Mouse (Mus musculus): ENCODE results near the gene Prkg1.
"Not testable (repeated sequence)": the region's sequence is repeated elsewhere in the genome, so short reads cannot be mapped to it uniquely, and the experiment has no call there.

The Prkg1 gene

DNA sequence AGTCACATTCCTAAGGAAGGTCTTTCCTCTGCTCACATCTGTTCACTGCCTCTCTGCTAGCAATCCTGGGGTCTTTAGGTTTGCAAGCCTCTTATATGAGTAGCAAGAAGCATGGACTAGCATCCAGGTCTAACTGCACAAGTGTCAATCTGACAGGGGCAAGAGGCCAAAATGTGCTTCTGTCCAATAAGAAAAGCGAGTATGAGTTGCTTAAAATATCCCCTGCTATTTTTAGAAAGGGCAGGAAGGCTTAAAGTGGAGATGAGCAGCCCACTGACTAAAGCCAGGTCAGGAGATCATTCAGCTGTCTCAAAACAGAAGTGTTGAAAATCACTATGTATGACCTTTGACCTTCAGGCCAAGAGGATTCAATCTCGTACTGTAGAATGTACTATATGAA is 1139.4 kb downstream of the Prkg1 start:
- no peak for DNase-seq (ENCODE audit: low read depth, low spot score)

DNA sequence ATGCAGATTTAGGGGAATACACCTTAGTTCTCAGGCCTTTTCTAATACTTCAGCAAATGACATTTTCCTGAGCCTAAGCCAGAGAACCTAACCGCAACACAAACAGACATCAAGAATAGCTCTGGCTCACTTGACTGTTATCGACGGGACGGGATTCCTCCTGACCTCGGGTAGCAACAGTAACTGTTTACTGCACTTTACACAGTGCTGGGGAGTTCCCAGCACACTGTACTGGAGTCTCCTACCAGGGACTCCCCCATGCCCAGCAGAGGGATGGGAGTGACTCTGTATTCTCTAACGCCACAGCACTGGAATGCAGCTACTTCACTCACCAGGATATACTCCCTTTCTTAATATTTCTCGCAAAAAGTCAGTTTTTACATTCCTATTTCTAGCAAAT is 1141.2 kb downstream of the Prkg1 start:
- no peak for DNase-seq (ENCODE audit: low read depth, low spot score)

DNA sequence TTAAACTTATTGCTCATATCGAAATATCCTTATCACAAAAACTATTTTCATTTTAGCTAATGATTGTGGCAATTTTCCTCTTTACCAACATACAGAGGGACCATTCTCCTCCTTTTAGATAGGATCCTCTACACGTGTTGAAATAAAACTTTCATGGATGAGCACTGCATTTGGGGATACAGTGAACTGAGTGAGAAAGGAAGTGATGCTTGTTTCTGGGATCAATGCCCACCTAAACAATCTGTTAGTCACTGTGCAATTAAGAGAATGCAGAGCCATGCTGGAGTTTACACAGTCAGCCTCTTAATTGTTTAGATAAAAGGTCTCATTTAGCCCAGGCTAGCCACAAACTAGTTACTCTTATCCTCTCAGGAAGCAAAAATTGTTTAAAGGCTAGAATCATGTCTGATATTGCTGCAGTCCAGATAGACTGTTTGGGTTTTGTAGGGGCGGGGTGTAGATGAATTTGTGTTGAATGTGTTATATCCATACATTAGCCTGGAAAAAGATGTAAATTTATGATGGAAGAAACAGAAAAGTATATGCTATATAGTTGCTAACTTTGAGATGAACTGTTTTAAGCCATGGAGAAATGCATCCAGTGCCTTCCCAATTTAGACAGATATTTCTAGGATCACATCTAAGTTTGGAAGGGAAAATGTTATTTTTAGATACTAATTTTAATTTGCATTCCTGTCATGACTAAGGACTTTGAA is 1151.5 kb downstream of the Prkg1 start:
- DNase-seq (ENCODE audit: low read depth, low spot score) = no peak

DNA sequence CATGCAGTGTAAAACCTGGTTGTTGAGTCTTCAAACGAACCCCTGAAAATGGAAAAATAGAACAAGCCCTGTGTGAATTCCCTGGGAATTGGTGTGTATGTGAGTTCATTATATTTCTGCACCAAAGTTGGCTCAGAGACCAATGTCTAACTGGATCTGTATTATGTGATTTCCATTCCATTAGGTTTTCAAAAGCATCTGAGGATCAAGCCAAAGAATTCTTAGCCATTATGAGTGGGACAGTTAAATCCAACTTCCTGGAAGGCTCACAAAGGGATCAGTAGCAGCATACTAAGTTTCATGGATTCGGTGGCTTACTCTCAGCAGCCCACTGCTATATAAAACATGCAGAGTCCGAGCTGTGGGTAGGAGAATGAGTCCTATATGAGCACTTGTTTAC is 1178.5 kb downstream of the Prkg1 start:
- DNase-seq (ENCODE audit: low read depth, low spot score) = no peak

DNA sequence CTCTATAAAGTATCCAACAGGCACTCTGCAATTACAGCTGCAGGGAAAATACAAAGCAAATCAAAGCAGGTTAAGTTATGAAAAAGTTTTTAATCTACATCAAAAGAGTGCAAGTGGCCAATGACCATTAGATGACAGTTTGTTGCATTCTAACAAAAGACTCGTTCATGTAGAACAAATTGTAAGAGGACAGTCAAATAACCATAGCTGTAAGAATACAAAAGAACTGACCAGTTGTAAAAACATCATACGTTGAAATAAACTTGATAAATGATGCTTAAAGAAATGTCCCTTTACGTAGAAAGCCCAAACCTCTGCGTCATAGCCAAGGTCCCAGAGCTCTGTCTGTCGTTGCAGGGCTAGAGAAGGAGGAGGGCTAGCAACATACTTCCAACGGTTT is 1200.3 kb downstream of the Prkg1 start:
- DNase-seq (ENCODE audit: low read depth, low spot score) = no peak

DNA sequence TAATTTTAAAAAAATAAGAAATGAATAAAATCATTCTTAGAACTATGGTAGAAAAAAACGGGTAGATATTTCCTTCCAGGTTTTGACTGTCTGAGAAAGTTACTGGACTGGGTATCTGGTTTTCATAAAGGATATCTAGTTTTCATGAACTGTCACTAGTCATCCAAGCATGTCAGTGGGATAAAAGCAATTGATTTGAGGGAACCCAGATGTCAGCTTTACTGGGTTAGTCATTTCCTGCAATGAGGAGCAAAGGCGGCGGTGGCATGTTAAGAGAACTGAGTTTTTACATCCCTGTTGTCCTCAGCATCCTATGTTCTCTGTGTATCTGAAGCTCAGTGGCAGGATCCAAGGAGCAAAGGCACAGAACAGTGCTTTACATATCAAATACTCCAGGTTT is 1201.0 kb downstream of the Prkg1 start:
- no peak for DNase-seq (ENCODE audit: low read depth, low spot score)

DNA sequence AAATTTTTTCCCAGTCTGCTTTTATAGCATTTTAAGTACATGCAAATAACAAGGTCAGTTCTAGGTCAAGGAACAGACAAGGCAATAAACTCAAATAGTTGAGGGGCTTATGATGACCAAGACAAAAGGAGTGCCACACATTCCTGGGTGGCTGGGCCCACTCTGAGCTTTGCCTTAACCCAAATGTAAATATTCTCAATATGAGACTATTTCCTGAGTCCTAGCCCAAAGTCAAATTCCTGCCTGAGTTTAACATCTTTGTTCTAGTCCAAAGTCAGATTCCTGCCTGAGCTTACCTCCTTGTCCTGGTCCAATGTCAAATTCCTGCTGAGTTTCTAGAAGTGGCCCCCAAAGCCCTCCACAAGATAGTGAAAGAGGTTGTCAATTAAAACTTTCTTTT is 1206.8 kb downstream of the Prkg1 start:
- DNase-seq (ENCODE audit: low read depth, low spot score) = no peak

DNA sequence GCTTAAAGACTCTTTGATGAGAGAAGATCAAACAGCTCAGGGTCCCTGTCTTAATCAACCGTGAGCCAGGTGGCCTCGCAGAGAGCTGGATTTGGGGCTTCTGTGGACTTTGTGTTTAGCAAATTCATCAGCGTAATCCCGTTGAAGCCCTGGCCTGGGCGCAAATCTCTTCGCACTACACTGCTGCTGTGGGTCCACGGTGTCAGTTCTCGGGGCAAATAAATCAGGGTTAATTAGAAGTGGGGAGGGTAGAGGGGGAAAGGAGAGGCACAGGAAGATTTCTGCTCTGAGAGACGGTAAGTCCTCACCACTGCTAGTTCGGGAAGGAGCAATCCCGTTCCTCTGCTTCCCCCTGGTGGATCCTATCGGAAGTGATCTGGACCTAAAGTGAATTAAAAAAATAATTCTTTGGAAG is 1210.4 kb downstream of the Prkg1 start:
- DNase-seq (ENCODE audit: low read depth, low spot score) = peak; percentile 46

DNA sequence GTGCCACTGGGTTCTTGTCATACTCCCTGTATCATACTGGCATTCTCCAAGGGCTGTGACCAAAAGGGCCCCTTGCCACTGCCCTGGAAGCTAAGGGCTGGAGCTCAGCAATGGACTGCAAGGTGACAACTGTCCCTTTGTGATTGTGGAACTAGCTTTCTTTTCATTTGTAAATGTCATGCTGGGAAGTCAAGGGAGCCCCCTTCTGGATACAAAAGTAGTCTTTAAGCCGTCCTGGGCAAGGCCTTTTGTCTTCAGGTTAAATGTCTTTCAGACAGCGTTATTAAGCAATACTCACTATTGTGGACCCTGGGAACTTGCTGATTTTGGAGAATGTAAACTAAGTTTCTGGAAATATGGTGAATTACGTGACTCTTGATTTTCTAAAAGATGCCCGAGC is 1211.1 kb downstream of the Prkg1 start:
- DNase-seq (ENCODE audit: low read depth, low spot score) = no peak

DNA sequence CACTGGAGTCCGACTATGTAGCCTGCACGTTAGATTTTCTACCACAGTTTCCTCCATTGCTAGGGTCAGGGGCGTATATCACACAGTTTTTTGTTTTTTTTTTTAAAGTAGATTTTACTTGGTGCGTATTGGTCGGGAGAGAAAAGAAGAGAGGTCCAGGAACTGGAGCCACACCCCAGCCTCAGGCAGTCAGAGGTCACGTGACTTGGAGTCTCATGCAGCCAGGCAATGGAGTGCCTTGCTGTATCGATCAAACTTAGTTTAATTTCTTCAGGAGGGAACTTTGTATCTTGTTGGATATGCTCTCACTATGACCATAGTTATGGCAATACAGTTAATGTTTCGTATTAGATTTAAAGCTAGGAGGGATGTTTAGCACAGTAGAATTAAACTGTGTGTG is 1212.6 kb downstream of the Prkg1 start:
- DNase-seq (ENCODE audit: low read depth, low spot score) = no peak

DNA sequence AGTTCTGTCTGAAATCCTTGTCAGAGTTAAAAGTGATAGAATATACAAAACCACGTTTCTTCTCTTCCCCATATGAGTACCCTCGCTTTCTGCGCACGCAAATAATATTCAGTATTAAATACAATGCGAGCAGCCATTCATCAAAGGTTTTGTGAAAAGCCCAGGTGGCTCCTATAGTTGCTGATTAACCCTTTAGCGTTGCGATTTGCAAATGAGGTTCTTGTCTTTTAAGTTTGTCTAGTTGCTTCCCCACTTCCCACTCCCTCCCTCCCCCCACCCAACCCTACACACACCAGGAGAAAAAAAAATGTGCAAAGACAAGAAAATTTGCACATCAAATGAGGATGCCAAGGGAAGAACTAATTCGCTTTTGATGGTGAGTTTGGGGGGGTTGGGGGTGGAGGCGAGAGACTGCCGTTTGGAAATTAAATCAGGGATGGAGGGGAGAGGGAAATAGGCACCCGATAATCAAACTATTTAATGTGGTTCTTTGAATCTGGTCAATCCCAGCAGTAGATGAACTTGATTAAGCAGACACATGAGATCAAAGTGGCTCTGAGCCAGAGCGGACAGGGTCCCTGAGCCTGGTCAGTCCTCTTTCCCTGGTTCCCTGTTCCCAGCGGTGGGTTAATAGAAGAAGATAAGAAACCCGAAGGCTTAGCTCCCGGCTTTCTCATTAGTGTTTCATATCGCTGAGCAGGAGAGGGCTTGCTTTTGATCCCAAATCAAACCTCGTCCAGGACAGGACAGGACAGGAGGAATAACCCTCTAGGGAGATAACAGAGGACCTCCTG is 1214.8 kb downstream of the Prkg1 start:
- DNase-seq (ENCODE audit: low read depth, low spot score) = no peak

DNA sequence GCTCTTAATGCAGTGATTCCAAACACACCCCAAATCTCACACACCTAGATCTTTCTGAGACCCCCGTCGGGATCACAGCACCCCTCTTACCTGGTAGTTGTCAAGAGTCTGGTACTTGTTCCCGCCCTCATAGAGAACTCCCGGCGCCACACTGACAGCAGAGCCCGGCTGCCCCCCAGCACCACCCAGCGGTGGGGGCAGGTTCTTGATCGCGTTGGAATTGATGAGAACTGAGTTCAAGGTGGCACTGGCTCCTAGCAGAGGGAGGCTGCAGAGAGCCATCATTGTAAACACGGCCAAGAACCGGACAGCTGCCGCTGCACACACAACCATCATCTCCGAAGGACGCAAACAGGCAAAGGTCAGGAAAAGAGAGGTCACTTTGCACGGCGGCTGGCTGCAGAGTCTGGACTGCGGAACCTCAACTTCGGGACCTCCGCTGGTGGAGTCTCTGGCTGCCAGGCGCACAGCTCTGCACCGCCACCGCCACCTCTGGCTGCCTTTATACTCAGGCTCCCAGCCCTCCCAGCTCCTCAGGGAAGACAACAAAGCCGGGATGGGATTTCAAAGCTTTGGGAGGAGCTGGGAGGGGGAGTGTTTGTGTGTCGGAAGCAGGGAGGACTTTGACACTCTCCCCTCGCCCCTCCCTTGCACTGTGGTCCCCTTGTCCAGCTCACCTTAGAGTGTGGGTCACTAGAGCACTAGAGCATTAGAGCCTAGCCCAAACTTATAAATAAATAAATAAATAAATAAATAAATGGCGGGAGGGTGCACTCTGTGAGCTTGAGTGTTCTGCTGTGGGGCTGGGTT is 1215.6 kb downstream of the Prkg1 start, which contains the start of gene Dkk1:
Gene Dkk1, minus strand, starts transcription at position 622 of the 810 bp plus-strand sequence.
- DNase-seq (ENCODE audit: low read depth, low spot score) = no peak

DNA sequence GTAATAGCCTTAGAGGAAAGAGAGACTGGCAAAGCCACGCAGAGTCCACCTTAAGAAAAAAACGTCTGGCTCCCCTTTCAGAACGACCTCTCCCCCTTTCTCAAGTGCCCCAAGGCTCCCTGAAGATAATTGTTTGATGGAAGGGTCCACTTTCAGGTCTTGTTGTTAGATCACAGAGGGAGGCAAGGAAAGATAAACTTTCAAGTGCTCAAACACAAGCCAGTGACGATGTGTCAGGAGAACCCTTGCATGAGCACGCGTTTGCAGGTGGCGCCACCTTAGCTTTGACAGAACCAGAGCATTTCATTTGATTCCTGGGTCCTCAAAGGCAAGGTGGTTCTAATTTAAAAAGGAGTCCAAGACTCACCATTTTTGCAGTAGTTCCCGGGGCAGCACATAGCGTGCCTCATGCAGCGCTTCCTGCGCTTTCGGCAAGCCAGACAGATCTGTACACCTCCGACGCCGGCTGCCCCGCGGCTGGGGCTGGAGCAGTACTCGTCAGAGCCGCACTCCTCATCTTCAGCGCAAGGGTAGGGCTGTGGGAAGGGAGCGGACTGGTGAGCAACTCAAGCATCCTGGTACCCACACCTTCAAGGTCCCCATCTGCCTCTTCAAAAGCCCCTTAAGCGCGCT is 1216.3 kb downstream of the Prkg1 start:
- no peak for DNase-seq (ENCODE audit: low read depth, low spot score)

DNA sequence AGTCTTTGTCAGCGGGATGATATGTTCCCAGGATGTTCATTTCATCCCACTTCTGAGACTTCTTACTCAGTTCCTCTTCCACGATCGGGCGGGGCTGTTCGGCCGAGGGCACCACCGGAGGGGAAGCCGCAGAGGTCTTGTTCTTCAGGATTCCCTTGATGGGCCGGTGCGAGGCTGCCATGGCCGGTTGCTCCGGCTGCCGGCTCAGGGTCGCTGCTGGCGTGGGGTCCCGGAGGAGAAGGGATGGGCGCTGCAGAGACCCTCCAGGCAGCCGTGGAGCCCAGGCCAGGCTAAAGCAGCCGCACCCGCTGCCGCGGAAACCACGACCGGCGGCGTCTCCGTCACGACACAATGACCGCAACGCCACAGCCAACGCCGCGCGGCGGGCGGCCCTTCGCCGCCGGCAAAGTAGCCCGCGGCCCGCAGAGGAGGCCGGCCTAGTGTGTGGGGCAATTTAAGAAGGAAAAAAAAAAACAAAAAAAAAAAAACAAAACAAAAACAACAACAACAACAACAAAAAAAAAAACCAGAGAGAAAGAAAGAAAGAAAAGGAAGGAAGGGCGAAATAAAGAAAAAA is 1225.4 kb downstream of the Prkg1 start:
- DNase-seq (ENCODE audit: low read depth, low spot score) = not testable (repeated sequence)

DNA sequence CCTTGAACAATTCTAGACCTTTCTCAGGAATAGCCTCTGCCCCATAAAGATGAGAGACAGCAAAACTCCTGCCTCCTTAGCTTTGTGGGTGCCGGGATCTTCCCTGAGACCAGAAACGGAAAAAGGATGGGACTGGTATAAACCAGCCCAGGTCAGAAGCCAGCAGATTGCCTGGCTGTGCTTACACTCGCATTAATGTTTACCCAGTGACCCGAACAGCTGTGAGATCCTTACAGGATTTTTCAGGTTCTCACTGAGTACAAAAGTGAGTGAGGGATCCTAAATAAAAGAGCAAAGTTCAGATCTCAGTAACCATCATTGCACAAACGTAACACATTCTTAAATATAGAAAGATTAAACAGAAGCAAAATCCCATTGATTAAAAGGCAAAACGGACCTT is 1248.1 kb downstream of the Prkg1 start:
- DNase-seq (ENCODE audit: low read depth, low spot score) = no peak

Data from retina, postnatal 7 days (tissue).